Mouse (Mus musculus) monocyte, adult 59 days (primary cell): ENCODE measurements around the gene Ripor1. TPM values are rescaled to one million over a fixed set of nuclear protein-coding genes. Genes with fewer than 3 reads are reported as not detected.

Source experiments
- total RNA-seq, 2 experiments: library from RNA; stranded (reverse); gene quantifications; one replicate each; pipeline ENCODE4 v1.2.4; 2023

The Ripor1 gene
- total RNA-seq: 10 to 100 TPM; 19.8 to 19.9 TPM

DNA sequence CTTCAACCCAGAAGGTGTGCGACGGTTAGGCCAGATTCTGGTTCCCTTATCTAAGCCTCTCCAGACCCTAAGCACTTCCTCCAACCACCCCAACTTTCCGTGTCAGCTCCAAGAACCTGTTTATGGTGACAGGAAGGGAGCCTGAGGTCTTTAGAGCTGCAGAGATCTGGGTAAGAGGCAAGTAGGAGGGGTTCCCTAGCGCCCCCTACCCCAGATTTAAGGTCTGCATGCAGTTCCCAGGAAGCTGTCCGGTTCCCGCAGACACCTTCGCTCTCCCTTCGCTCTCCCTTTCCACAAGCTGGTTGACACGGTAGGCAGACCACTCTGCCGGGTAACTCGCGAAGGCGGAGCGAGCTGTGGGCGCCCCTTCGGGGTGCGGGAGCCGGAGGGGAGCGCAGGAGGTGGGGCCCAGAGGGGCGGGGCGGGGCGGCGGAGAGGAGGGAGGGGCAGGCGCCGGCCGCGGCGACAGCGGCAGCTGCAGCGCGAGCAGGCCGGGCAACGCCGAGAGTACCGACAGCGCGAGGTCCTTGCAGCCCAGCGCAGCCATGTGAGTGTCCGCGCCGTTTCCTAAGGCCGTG is at the start of gene Ripor1:
Gene Ripor1, plus strand, starts transcription at position 452 of the 578 bp plus-strand sequence.

DNA sequence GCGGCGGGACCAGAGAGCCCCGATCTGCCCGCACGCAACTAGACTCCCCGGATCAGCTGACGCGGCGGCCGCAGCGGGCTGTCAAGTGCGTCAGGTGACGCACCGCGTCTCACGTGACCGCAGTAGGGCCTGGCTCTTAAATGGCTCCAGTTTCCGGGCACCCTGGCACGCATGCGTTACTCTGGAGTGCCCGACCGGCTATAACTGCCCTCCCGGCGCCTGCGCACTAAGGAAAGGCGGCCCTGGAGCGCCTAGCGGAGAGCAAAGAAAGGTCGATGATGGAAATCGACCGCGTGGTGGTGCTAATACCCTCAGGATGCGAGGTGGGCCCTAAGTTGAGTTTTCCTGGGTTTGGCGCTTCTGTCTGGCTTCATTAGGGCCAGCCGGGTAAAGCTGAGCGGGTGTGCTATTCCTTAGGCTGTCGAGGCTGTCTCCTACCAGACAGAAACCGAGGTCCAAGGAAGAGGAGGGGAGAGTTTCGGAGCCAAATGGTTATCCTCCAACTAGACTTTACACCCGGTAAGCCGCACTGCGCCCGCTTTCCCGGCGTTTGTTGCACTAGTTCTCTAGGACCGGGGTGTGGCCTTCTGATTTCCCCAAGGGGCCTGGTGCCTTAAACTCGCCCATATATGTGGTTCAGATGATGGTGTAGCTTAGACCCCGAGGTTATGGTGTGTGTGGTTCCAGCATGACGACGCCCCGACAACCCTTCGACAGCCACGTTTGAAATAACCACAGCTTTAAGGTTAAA is 38.9 kb upstream of the Ripor1 start, which contains the start of gene Atp6v0d1:
Gene Atp6v0d1, minus strand, starts transcription at position 96 of the 751 bp plus-strand sequence.

DNA sequence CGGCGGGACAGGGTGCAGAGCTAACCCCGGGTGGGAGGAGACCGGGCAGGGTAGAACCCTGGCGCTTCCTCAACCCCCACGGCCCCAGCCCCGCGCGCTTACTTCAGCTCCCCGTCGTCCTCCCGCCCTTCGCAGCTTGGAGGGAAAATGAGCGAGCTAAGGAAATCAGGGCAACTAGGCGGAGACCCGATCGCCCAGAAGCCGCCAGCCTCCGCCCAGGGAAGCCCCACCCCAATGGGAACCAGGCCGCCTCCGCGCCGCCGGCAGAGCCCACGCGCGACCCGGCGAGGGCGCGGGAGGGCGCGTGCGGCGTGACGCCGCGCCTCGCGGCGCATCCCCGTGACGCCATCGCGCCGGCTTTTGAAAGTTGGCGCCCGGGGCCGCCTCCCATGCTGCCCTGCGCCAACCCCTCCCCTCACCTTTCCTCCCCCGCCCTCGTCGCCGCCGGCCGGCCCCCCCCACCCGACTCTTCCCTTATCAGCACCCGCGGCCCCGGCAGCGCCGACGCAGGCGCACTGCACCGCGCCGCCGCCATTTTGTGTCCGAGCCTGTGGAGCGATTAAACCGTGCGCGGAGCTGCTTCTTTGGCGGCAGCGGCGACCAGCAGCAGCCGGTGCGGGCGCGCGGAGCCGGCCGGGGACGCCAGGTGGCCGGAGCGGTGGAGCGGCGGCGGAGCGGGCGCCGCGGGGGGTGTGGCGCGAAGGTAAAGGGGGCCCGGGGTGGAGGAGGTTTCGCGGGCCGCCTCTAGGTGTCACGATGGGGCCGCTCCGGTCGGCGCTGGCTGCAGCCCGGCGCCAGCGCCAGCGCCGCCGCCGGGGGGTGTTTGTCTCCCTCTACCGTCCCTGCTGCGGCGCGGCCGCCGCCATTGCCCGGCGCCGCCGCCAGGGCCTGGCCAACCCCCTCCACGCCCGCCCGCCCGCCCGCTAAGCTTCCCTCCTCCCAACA is 31.2 kb downstream of the Ripor1 start, which contains the start of gene Ctcf:
Gene Ctcf, plus strand, starts transcription at position 551 of the 945 bp plus-strand sequence.

DNA sequence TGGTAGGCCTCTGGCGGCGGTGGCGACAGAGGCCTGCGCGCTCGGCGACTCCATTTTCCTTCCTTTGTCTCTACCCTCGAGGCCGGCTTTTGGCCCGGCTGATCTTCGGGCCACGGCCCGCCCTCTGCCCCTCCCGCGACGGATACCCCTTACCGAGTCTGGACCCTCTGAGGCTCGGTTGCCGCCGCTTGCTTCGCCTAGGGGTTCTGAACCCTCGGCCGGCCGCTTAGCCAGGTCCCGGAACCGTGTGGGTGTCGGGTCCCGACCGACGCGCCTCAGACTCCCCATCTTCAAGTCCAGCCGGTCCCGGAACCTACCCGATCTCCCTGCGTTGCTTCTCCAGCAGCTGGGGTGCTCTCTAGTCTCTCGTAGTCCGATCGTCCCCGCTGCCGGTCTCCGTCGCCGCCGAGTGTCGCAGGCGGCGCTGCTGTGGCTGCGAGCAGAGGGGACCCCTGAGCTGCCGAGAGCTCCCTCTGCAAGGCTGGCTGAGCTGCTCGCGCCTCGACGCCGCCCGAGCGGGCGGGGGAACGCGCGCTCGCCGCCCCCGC is 32.0 kb downstream of the Ripor1 start, which contains the start of gene Agrp:
Gene Agrp, minus strand, starts transcription at position 431 of the 548 bp plus-strand sequence.

Other genes starting within 250 kb of the Ripor1 start
- under 1 TPM; 0.49 to 0.50 TPM for gene Plekhg4, start 232.0 kb upstream of the Ripor1 start, total RNA-seq
- 1 to 10 TPM; 1.3 to 1.7 TPM for gene Kctd19, start 191.8 kb upstream of the Ripor1 start, total RNA-seq
- not detected for gene Lrrc36, start 191.7 kb upstream of the Ripor1 start, total RNA-seq
- 100 to 1,000 TPM; 330 to 336 TPM for gene Tppp3, start 133.7 kb upstream of the Ripor1 start, total RNA-seq
- gene Zdhhc1, start 108.4 kb upstream of the Ripor1 start, total RNA-seq: 1 to 10 TPM; 7.5 to 7.6 TPM
- gene Hsd11b2, start 86.5 kb upstream of the Ripor1 start, total RNA-seq: not detected
- gene Atp6v0d1, start 39.2 kb upstream of the Ripor1 start, total RNA-seq: 100 to 1,000 TPM; 135 to 142 TPM
- gene Ctcf, start 31.3 kb downstream of the Ripor1 start, total RNA-seq: 10 to 100 TPM; 81.5 to 87.2 TPM
- not detected for gene Agrp, start 32.1 kb downstream of the Ripor1 start, total RNA-seq
- 1 to 10 TPM; 1.2 to 1.7 TPM for gene Carmil2, start 81.0 kb downstream of the Ripor1 start, total RNA-seq
- 10 to 100 TPM; 27.7 to 32.9 TPM for gene Acd, start 95.8 kb downstream of the Ripor1 start, total RNA-seq
- 1 to 10 TPM; 8.5 to 9.9 TPM for gene Pard6a, start 95.9 kb downstream of the Ripor1 start, total RNA-seq
- gene 4933405L10Rik, start 102.4 kb downstream of the Ripor1 start, total RNA-seq: not detected
- 1 to 10 TPM in 1 of 2 experiments, under 1 TPM in 1; 0.73 to 1.9 TPM for gene Enkd1, start 103.0 kb downstream of the Ripor1 start, total RNA-seq
- 1 to 10 TPM in 1 of 2 experiments, under 1 TPM in 1; 0.76 to 1.1 TPM for gene Gfod2, start 153.4 kb downstream of the Ripor1 start, total RNA-seq
- 10 to 100 TPM; 28.0 to 33.8 TPM for gene Ranbp10, start 222.1 kb downstream of the Ripor1 start, total RNA-seq
- gene Tsnaxip1, start 222.5 kb downstream of the Ripor1 start, total RNA-seq: not detected
- gene Cenpt, start 248.0 kb downstream of the Ripor1 start, total RNA-seq: 1 to 10 TPM; 6.9 to 9.3 TPM
- gene Thap11, start 249.9 kb downstream of the Ripor1 start, total RNA-seq: 10 to 100 TPM; 43.3 to 44.9 TPM